Mouse (Mus musculus): ENCODE data around the gene Pde6b.

The Pde6b gene

DNA sequence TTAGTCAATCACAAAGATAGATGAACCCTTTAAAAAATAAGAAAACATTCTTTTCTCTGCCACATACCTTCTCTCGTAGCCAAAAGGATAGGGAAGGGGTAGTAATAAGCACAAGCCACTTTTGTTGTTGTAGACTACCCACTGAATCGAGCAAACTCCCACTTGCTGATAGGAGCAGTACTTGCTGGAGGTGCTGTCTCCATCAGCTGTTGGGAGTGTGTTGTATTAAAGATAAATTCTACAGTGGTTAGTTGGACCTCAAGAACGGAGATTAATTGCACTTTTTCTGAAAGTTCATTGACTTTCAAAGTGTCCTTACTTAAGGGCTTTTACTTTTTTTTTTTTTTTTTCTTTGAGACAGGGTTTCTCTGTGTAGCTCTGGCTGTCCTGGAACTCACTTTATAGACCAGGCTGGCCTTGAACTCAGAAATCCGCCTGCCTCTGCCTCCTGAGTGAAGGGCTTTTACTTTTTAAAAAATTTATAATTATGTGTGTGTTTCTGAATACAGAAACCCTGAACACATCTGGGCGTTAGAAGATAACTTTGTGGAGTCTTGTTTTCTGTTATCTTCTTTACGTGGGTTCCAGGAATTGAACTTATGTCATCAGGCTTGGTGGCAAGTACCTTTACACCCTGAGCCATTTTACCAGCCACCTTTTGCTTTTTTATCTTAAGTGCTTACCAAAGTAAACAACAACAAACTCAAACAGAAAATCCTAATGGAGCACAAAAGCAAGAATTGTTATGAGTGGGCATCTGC, 77.1 kb downstream of the Pde6b start:
- DNase-seq: no peak

DNA sequence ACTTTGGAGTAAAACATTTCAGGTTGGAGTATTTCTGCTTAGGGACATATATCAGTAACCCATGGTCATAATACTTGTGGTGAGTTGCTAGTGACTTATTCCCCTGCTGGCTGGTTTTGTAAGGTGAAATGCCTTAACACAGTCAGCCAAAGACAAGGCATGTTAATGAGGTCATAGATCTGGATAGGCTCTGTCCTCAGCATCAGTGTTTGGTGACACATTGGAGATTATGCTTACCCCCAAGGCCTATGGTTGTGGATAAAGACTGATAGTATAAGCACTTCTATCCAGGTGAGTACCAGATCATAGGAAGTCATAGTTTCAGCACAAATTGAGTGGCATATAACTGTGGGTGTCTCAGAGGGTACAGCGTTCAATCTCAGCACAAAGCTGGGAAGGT, 78.5 kb downstream of the Pde6b start:
- no peak for DNase-seq

DNA sequence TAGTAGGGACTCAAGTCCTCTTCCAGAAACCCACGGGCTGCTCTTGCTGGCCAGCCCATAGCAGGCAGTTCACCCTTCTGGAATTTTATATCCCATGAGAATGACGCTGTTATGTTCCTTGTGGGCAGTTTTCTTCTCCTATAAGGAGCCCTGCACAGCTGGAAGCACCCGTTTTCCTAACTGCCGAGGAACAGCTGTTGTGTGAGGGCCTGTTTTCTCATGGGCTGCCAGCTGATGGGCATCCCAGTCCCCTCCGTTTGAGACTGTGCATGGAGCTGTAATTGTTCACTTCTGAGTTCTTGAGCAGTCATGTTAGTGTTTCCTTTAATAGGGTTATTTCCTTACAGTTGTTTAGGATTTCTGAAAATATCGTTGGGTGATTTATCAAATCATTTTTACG, 81.4 kb downstream of the Pde6b start:
- DNase-seq: no peak

DNA sequence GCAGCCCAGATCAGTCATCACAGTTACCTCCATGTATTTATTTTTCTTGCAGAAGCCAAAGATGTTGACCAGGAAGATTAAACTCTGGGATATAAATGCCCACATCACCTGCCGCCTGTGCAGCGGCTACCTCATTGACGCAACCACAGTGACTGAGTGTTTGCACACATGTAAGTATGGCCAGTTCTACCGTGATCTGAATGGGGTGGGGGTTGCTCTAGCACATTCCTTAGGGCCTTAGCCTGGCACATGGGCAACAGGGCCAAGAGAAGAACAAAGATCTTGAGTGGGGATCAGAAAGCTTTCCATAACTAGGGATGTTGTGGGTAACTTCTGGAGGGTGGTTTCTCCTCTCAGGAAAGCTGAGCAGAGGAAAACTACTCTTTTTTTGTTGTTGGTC, 85.5 kb downstream of the Pde6b start:
- peak; percentile 14 for DNase-seq

DNA sequence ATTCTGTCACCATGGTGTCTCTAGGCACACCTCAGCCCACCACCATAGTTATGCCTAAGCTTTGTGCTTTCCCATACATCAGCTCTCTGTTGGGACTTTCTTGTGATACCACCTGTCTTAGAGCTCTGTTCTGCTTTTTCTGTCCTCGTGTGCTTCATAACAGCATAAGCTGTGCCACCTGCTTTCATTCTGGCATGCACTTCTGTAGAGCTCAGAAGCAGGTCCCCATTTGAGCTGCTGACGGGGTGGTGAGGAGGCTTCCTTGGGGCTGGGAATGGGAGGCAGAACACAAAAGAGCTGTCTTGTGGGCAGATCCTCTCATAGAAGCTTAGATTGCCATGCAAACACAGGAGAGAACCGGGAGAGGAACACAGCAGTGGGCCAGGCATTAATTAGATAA, 87.8 kb downstream of the Pde6b start:
- no peak for DNase-seq

Measured in lung, postnatal 10 days (tissue).